Comparison of ENCODE assay signal across 15 mouse cellular contexts in the genomic region with DNA sequence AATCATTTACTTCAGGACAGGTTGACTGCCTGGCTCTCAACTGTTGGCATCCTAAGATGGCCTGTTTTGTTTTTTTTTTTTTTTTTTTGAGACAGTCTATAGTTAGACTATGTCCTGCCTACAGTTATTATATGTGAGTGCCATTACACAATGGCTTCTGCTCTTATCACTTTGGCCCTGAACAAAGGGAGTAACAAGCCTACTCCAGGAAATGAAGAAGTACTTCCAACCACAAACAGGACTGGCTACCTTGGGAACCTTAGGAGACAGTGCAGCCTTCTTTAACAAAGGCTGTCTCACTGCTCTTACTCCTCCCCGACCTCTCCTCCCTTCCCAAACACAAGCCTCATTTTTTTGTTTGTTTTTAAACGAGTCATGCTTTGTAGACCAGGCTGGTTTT. TPM values are rescaled to one million over a fixed set of nuclear protein-coding genes. Genes with fewer than 3 reads are reported as not detected.
A peak's percentile ranks its signal among the peaks of the same experiment; 100 is the strongest.
DNase-seq lines count a peak whose midpoint lies in the region; ATAC-seq and TF ChIP-seq lines count a peak whose summit lies in the region.
"Had no signal": no experiment of that assay in that cellular context is flagged by ENCODE, and none has a peak within 500 bp of the region (broad histone marks: within the 10 kb centered on the region; RNA-seq: fewer than 3 reads in every experiment).

No protein-coding gene starts in this region.

- H3K9ac ChIP-seq in heart, postnatal 0 days (replicated peaks; ENCODE audit: low read depth, low read length): no peak overlapping the region
- H3K9ac ChIP-seq in lung, embryonic 16.5 days (ENCODE audit: low read length): no peak overlapping the region
- H3K9ac ChIP-seq in intestine, embryonic 15.5 days: no peak overlapping the region
- H3K9ac ChIP-seq in stomach, postnatal 0 days (ENCODE audit: low read length): no peak overlapping the region
- H3K9ac ChIP-seq: limb, embryonic 15.5 days; neural tube, embryonic 13.5 days had no signal

- no peak overlapping the region for H3K4me2 ChIP-seq in heart, postnatal 0 days (ENCODE audit: low read depth, low read length)
- no peak overlapping the region for H3K4me2 ChIP-seq in lung, embryonic 16.5 days (ENCODE audit: low read depth, low read length)
- no peak overlapping the region for H3K4me2 ChIP-seq in intestine, embryonic 15.5 days (replicated peaks)
- H3K4me2 ChIP-seq in stomach, postnatal 0 days (replicated peaks; ENCODE audit: low read depth): no peak overlapping the region
- H3K4me2 ChIP-seq: limb, embryonic 15.5 days; neural tube, embryonic 13.5 days had no signal

- no peaks in the 10 kb centered on the region for H3K9me3 ChIP-seq in heart, postnatal 0 days (replicated peaks; ENCODE audit: control insufficient read depth, low read length)
- no peaks in the 10 kb centered on the region for H3K9me3 ChIP-seq in lung, embryonic 16.5 days (ENCODE audit: control insufficient read depth, low read length)
- H3K9me3 ChIP-seq in intestine, embryonic 15.5 days: no peaks in the 10 kb centered on the region
- H3K9me3 ChIP-seq in stomach, postnatal 0 days (ENCODE audit: control insufficient read depth, low read length): no peaks in the 10 kb centered on the region
- H3K9me3 ChIP-seq: limb, embryonic 15.5 days; megakaryocyte, embryonic 14.5 days; neural tube, embryonic 13.5 days had no signal

- peaks cover 22% of the 10 kb centered on the region for H3K36me3 ChIP-seq in heart, postnatal 0 days (replicated peaks; ENCODE audit: control insufficient read depth, insufficient read depth, low read length)
- peaks cover 8% of the 10 kb centered on the region; the same call in 1 of the 2 replicates for H3K36me3 ChIP-seq in lung, embryonic 16.5 days (ENCODE audit: control insufficient read depth, insufficient read depth, low read length)
- H3K36me3 ChIP-seq in intestine, embryonic 15.5 days: 0 out of 2 replicates have a peak, but pooled peaks cover 4% of the 10 kb centered on the region
- peaks cover 3% of the 10 kb centered on the region for H3K36me3 ChIP-seq in stomach, postnatal 0 days (ENCODE audit: control insufficient read depth, insufficient read depth, low read length)

- 40% methylated on average over 2 of the region's 2 CpGs for WGBS in heart, postnatal 0 days
- 18% methylated on average over 2 of the region's 2 CpGs for WGBS in lung, embryonic 16.5 days
- WGBS in intestine, embryonic 15.5 days: 26% methylated on average over 2 of the region's 2 CpGs
- WGBS in stomach, postnatal 0 days: 24% methylated on average over 2 of the region's 2 CpGs

- ATAC-seq in heart, postnatal 0 days (ENCODE audit: insufficient read depth, low read depth): no peak; the same call in 1 of the 2 replicates
- ATAC-seq in lung, embryonic 16.5 days (ENCODE audit: low read depth): no peak
- ATAC-seq in intestine, embryonic 15.5 days: peak; percentile 65; the same call in 1 of the 2 replicates
- ATAC-seq in stomach, postnatal 0 days (ENCODE audit: low FRiP score, low TSS enrichment): peak; percentile 66
- ATAC-seq: forebrain, embryonic 16.5 days had no signal

- H3K27ac ChIP-seq in heart, postnatal 0 days (ENCODE audit: low read depth): peak overlapping the region; percentile 70
- peak overlapping the region; percentile 29 for H3K27ac ChIP-seq in lung, embryonic 16.5 days (ENCODE audit: low read length)
- peak overlapping the region; percentile 55 for H3K27ac ChIP-seq in intestine, embryonic 15.5 days
- H3K27ac ChIP-seq in stomach, postnatal 0 days (replicated peaks): peak overlapping the region; percentile 2; the same call in 1 of the 2 replicates
- H3K27ac ChIP-seq: limb, embryonic 15.5 days; neural tube, embryonic 13.5 days had no signal

- no peaks in the 10 kb centered on the region; the same call in 1 of the 2 replicates for H3K4me1 ChIP-seq in heart, postnatal 0 days (ENCODE audit: control insufficient read depth, insufficient read depth)
- peaks cover 15% of the 10 kb centered on the region for H3K4me1 ChIP-seq in lung, embryonic 16.5 days (replicated peaks; ENCODE audit: control insufficient read depth, insufficient read depth, low read length)
- H3K4me1 ChIP-seq in intestine, embryonic 15.5 days (replicated peaks): peaks cover 16% of the 10 kb centered on the region
- no peaks in the 10 kb centered on the region for H3K4me1 ChIP-seq in stomach, postnatal 0 days (replicated peaks; ENCODE audit: control insufficient read depth, insufficient read depth)
- H3K4me1 ChIP-seq: limb, embryonic 15.5 days had no signal

- intact Hi-C loops in heart, postnatal 25 days (cut with DNase I): no loop called here
- intact Hi-C loops in left cerebral cortex, postnatal 14 days (cut with DNase I): loop anchor here (10.0 kb wide), 1 partner anchor 174 kb away; no protein-coding TSS in a partner anchor

- no peak for DNase-seq in heart, postnatal 0 days (ENCODE audit: low spot score)
- no peak for DNase-seq in heart, postnatal 25 days (ENCODE audit: low spot score)
- DNase-seq in lung, postnatal 10 days: no peak
- DNase-seq in stomach, postnatal 0 days (ENCODE audit: low spot score): no peak
- DNase-seq in left cerebral cortex, postnatal 14 days (ENCODE audit: low spot score in 2 of 2): no peak
- DNase-seq: cerebellum, postnatal 25 days; thymus, postnatal 36 days had no signal

- H3K27me3 ChIP-seq in heart, postnatal 0 days (ENCODE audit: control insufficient read depth, insufficient read depth, low read length): no peaks in the 10 kb centered on the region
- no peaks in the 10 kb centered on the region for H3K27me3 ChIP-seq in lung, embryonic 16.5 days (ENCODE audit: control insufficient read depth, insufficient read depth, low read depth, low read length)
- no peaks in the 10 kb centered on the region for H3K27me3 ChIP-seq in intestine, embryonic 15.5 days (replicated peaks)
- H3K27me3 ChIP-seq in stomach, postnatal 0 days (ENCODE audit: control insufficient read depth, insufficient read depth, low read length): no peaks in the 10 kb centered on the region
- H3K27me3 ChIP-seq: limb, embryonic 15.5 days; megakaryocyte, embryonic 14.5 days; neural tube, embryonic 13.5 days had no signal

- no peak for TF ChIP-seq EP300 in heart, postnatal 0 days (IDR thresholded peaks at IDR 0.05; ENCODE audit: low read depth)
- no peak for TF ChIP-seq EP300 in stomach, postnatal 0 days (optimal IDR thresholded peaks at IDR 0.05)

- no peak overlapping the region for H3K4me3 ChIP-seq in heart, postnatal 0 days (ENCODE audit: low read depth, low read length)
- no peak overlapping the region for H3K4me3 ChIP-seq in lung, embryonic 16.5 days (ENCODE audit: low read length)
- H3K4me3 ChIP-seq in intestine, embryonic 15.5 days (replicated peaks): no peak overlapping the region
- H3K4me3 ChIP-seq in stomach, postnatal 0 days (ENCODE audit: low read depth, low read length): no peak overlapping the region
- H3K4me3 ChIP-seq: limb, embryonic 15.5 days; neural tube, embryonic 13.5 days had no signal

- no peak for TF ChIP-seq CTCF in heart, postnatal 0 days (IDR thresholded peaks at IDR 0.05; ENCODE audit: low read depth)
- no peak for TF ChIP-seq CTCF in stomach, postnatal 0 days (IDR thresholded peaks at IDR 0.05; ENCODE audit: low read depth)

RNA-seq across cellular contexts. Expression of a gene that starts 5.4 kb away (rescaled TPM):
- total RNA-seq in heart, postnatal 0 days (2014; rRNA removed; ENCODE audit: low replicate concordance): 12.0 and 16.4 TPM in 2 replicates
- 12.1 and 13.1 TPM in 2 replicates for polyA plus RNA-seq in heart, postnatal 0 days (2015; fragmentation: Nextera tagmentation; extraction: Ambion mirVana)
- 10 to 100 TPM; 26.0 to 30.4 TPM for total RNA-seq in heart, postnatal 25 days (2021)
- 19.4 and 20.8 TPM in 2 replicates for polyA plus RNA-seq in lung, embryonic 16.5 days (2015; fragmentation: Nextera tagmentation; extraction: Ambion mirVana)
- 16.0 and 16.3 TPM in 2 replicates for polyA plus RNA-seq in intestine, embryonic 15.5 days (2015; fragmentation: Nextera tagmentation; extraction: Ambion mirVana)
- polyA plus RNA-seq in stomach, postnatal 0 days (2015; fragmentation: Nextera tagmentation; extraction: Ambion mirVana): 8.1 and 9.4 TPM in 2 replicates
- 10 to 100 TPM; 32.4 TPM for total RNA-seq in left cerebral cortex, postnatal 14 days (2021)

RNA-seq across cellular contexts. Expression of a gene that starts 25.0 kb away (rescaled TPM):
- 159 and 253 TPM in 2 replicates for total RNA-seq in heart, postnatal 0 days (2014; rRNA removed; ENCODE audit: low replicate concordance)
- 181 and 182 TPM in 2 replicates for polyA plus RNA-seq in heart, postnatal 0 days (2015; fragmentation: Nextera tagmentation; extraction: Ambion mirVana)
- 100 to 1,000 TPM in 1 of 2 experiments, 10 to 100 TPM in 1; 80.9 to 123 TPM for total RNA-seq in heart, postnatal 25 days (2021)
- polyA plus RNA-seq in lung, embryonic 16.5 days (2015; fragmentation: Nextera tagmentation; extraction: Ambion mirVana): 312 and 337 TPM in 2 replicates
- polyA plus RNA-seq in intestine, embryonic 15.5 days (2015; fragmentation: Nextera tagmentation; extraction: Ambion mirVana): 98.5 and 114 TPM in 2 replicates
- polyA plus RNA-seq in stomach, postnatal 0 days (2015; fragmentation: Nextera tagmentation; extraction: Ambion mirVana): 62.3 and 64.9 TPM in 2 replicates
- 10 to 100 TPM; 40.4 to 44.7 TPM for total RNA-seq in left cerebral cortex, postnatal 14 days (2021)
- total RNA-seq: hematopoietic stem cell, adult 5-6 weeks had no signal

RNA-seq across cellular contexts. Expression of a gene that starts 32.7 kb away (rescaled TPM):
- 99.2 and 116 TPM in 2 replicates for total RNA-seq in heart, postnatal 0 days (2014; rRNA removed; ENCODE audit: low replicate concordance)
- 125 and 130 TPM in 2 replicates for polyA plus RNA-seq in heart, postnatal 0 days (2015; fragmentation: Nextera tagmentation; extraction: Ambion mirVana)
- total RNA-seq in heart, postnatal 25 days (2021): 10 to 100 TPM; 78.2 to 85.0 TPM
- 132 and 135 TPM in 2 replicates for polyA plus RNA-seq in lung, embryonic 16.5 days (2015; fragmentation: Nextera tagmentation; extraction: Ambion mirVana)
- polyA plus RNA-seq in intestine, embryonic 15.5 days (2015; fragmentation: Nextera tagmentation; extraction: Ambion mirVana): 135 and 142 TPM in 2 replicates
- polyA plus RNA-seq in stomach, postnatal 0 days (2015; fragmentation: Nextera tagmentation; extraction: Ambion mirVana): 141 and 157 TPM in 2 replicates
- 10 to 100 TPM; 74.6 to 86.7 TPM for total RNA-seq in left cerebral cortex, postnatal 14 days (2021)

RNA-seq across cellular contexts. Expression of a gene that starts 39.5 kb away (rescaled TPM):
- 2.0 and 3.2 TPM in 2 replicates for total RNA-seq in heart, postnatal 0 days (2014; rRNA removed; ENCODE audit: low replicate concordance)
- polyA plus RNA-seq in heart, postnatal 0 days (2015; fragmentation: Nextera tagmentation; extraction: Ambion mirVana): 3.8 and 4.0 TPM in 2 replicates
- total RNA-seq in heart, postnatal 25 days (2021): 10 to 100 TPM in 1 of 2 experiments, 1 to 10 TPM in 1; 9.6 to 14.6 TPM
- 5.3 and 5.8 TPM in 2 replicates for polyA plus RNA-seq in lung, embryonic 16.5 days (2015; fragmentation: Nextera tagmentation; extraction: Ambion mirVana)
- 12.3 and 12.7 TPM in 2 replicates for polyA plus RNA-seq in intestine, embryonic 15.5 days (2015; fragmentation: Nextera tagmentation; extraction: Ambion mirVana)
- 15.9 and 18.4 TPM in 2 replicates for polyA plus RNA-seq in stomach, postnatal 0 days (2015; fragmentation: Nextera tagmentation; extraction: Ambion mirVana)
- 1 to 10 TPM; 4.7 to 5.7 TPM for total RNA-seq in left cerebral cortex, postnatal 14 days (2021)
- total RNA-seq: hematopoietic stem cell, adult 5-6 weeks had no signal

RNA-seq across cellular contexts. Expression of a gene that starts 45.6 kb away (rescaled TPM):
- 0.19 TPM in 1 of 2 replicates, not detected in the other for total RNA-seq in heart, postnatal 0 days (2014; rRNA removed; ENCODE audit: low replicate concordance)
- 0.31 and 0.52 TPM in 2 replicates for polyA plus RNA-seq in heart, postnatal 0 days (2015; fragmentation: Nextera tagmentation; extraction: Ambion mirVana)
- total RNA-seq in heart, postnatal 25 days (2021): under 1 TPM in 1 of 2 experiments, not detected in 1; 0.14 TPM
- polyA plus RNA-seq in lung, embryonic 16.5 days (2015; fragmentation: Nextera tagmentation; extraction: Ambion mirVana): 0.23 and 0.35 TPM in 2 replicates
- polyA plus RNA-seq in intestine, embryonic 15.5 days (2015; fragmentation: Nextera tagmentation; extraction: Ambion mirVana): 0.25 and 0.36 TPM in 2 replicates
- 0.16 and 0.24 TPM in 2 replicates for polyA plus RNA-seq in stomach, postnatal 0 days (2015; fragmentation: Nextera tagmentation; extraction: Ambion mirVana)
- total RNA-seq in left cerebral cortex, postnatal 14 days (2021): under 1 TPM; 0.19 to 0.26 TPM
- total RNA-seq: gastrocnemius, adult 18-20 months; hematopoietic stem cell, adult 5-6 weeks had no signal
- polyA plus RNA-seq: forebrain, embryonic 16.5 days had no signal

Comparison
In these comparisons a context has a peak if more than half of its experiments do, and no peak if none do; other contexts are left out.
1. ATAC-seq: peak in intestine, embryonic 15.5 days (single experiment) and stomach, postnatal 0 days (single experiment); none in heart, postnatal 0 days (single experiment) and lung, embryonic 16.5 days (single experiment).
2. H3K27ac ChIP-seq: peak in every context shown above with its lines; median percentile 70 in heart, postnatal 0 days; 55 in intestine, embryonic 15.5 days; 29 in lung, embryonic 16.5 days; 2 in stomach, postnatal 0 days.